Comparison of ENCODE assay signal across 7 mouse cellular contexts in genomic region chr2:104444776-104445175, GRCm38 (mm10). TPM values are rescaled to one million over a fixed set of nuclear protein-coding genes. Genes with fewer than 3 reads are reported as not detected.
DNase-seq lines count a peak whose midpoint lies in the region; ATAC-seq and TF ChIP-seq lines count a peak whose summit lies in the region.

No protein-coding gene starts in this region.

- intact Hi-C loops in left cerebral cortex, adult 2 months (cut with DNase I) = loop anchor here (1.0 kb wide), 2 partner anchors 50 to 140 kb away; partner anchors contain the start of gene Hipk3

- H3K4me1 ChIP-seq in hindbrain, postnatal 0 days (ENCODE audit: insufficient read depth, low read length) = no peaks in the 10 kb centered on the region; the same call in 1 of the 2 replicates

- 0 out of 2 replicates have a peak, but pooled peaks cover 4% of the 10 kb centered on the region for H3K36me3 ChIP-seq in hindbrain, postnatal 0 days (ENCODE audit: insufficient read depth, low read length)

- H3K4me2 ChIP-seq in hindbrain, postnatal 0 days (ENCODE audit: low read depth, low read length) = no peak overlapping the region

- no peak overlapping the region for H3K4me3 ChIP-seq in hindbrain, postnatal 0 days (ENCODE audit: low read length)
- H3K4me3 ChIP-seq in left cerebral cortex, adult 2 months = no peak overlapping the region

- no peaks in the 10 kb centered on the region for H3K9me3 ChIP-seq in hindbrain, postnatal 0 days (ENCODE audit: low read length)

- no peak overlapping the region for H3K27ac ChIP-seq in hindbrain, postnatal 0 days
- no peak overlapping the region for H3K27ac ChIP-seq in left cerebral cortex, adult 2 months

- peak; percentile 88 for TF ChIP-seq CTCF in hindbrain, postnatal 0 days (IDR thresholded peaks at IDR 0.05; ENCODE audit: low read depth)
- TF ChIP-seq CTCF in left cerebral cortex, adult 2 months (IDR thresholded peaks at IDR 0.05) = peak; percentile 87

- DNase-seq in cerebellum, postnatal 14 days = peak; percentile 63 to 76
- DNase-seq in gastrocnemius, adult 18-20 months (ENCODE audit: low spot score) = peak; percentile 82
- DNase-seq in hindbrain, postnatal 0 days (ENCODE audit: low spot score) = peak; percentile 83
- DNase-seq in left cerebral cortex, adult 2 months (ENCODE audit: extremely low spot score in 1 of 2, low spot score in 2 of 2) = peak; percentile 38 to 50
- DNase-seq in right cerebral cortex, postnatal 36 days (ENCODE audit: low spot score in 2 of 2) = peak; percentile 39 to 44

- WGBS in hindbrain, postnatal 0 days = 32% methylated on average over 2 of the region's 2 CpGs

- peak; percentile 93 for ATAC-seq in activated CD4-positive, CD25-positive, alpha-beta regulatory T cell, adult 4 months
- ATAC-seq in hindbrain, postnatal 0 days = peak; percentile 91
- ATAC-seq in megakaryocyte progenitor cell, adult 5-6 weeks (replicated peaks; ENCODE audit: poor library complexity) = peak; percentile 99

- H3K27me3 ChIP-seq in hindbrain, postnatal 0 days (ENCODE audit: insufficient read depth, low read length) = no peaks in the 10 kb centered on the region

- no peak overlapping the region for H3K9ac ChIP-seq in hindbrain, postnatal 0 days (replicated peaks; ENCODE audit: low read length)

RNA-seq across cellular contexts. Expression of gene D430041D05Rik, which starts 34.0 kb away (rescaled TPM):
- under 1 TPM in 1 of 2 experiments, not detected in 1; 0.21 TPM for polyA plus RNA-seq in activated CD4-positive, CD25-positive, alpha-beta regulatory T cell, adult 4 months (2017; shearing (Covaris generic))
- total RNA-seq in gastrocnemius, adult 18-20 months (2021) = 1 to 10 TPM; 1.7 to 2.6 TPM
- 45.8 and 50.0 TPM in 2 replicates for total RNA-seq in hindbrain, postnatal 0 days (2014; rRNA removed)
- 7.1 and 7.6 TPM in 2 replicates for polyA plus RNA-seq in hindbrain, postnatal 0 days (2015; fragmentation: Nextera tagmentation; extraction: Ambion mirVana)
- 100 to 1,000 TPM; 121 to 123 TPM for total RNA-seq in left cerebral cortex, adult 2 months (2021)
- total RNA-seq in megakaryocyte progenitor cell, adult 5-6 weeks (2015) = not detected in 2 replicates
- total RNA-seq in megakaryocyte progenitor cell, adult 5-6 weeks (2017) = not detected in 2 replicates

RNA-seq across cellular contexts. Expression of gene Hipk3, which starts 49.5 kb away (rescaled TPM):
- polyA plus RNA-seq in activated CD4-positive, CD25-positive, alpha-beta regulatory T cell, adult 4 months (2017; shearing (Covaris generic)) = 10 to 100 TPM; 11.1 to 12.5 TPM
- 100 to 1,000 TPM; 241 to 253 TPM for total RNA-seq in gastrocnemius, adult 18-20 months (2021)
- 42.4 and 58.0 TPM in 2 replicates for total RNA-seq in hindbrain, postnatal 0 days (2014; rRNA removed)
- polyA plus RNA-seq in hindbrain, postnatal 0 days (2015; fragmentation: Nextera tagmentation; extraction: Ambion mirVana) = 5.6 and 6.6 TPM in 2 replicates
- 100 to 1,000 TPM in 1 of 2 experiments, 10 to 100 TPM in 1; 95.6 to 101 TPM for total RNA-seq in left cerebral cortex, adult 2 months (2021)
- 52.1 and 52.7 TPM in 2 replicates for total RNA-seq in megakaryocyte progenitor cell, adult 5-6 weeks (2015)
- 36.9 and 40.1 TPM in 2 replicates for total RNA-seq in megakaryocyte progenitor cell, adult 5-6 weeks (2017)

Comparison
In these comparisons a context has a peak if more than half of its experiments do, and no peak if none do; other contexts are left out.
1. RNA of gene D430041D05Rik, which starts 34.0 kb away (total RNA-seq): 121 to 123 TPM in left cerebral cortex, adult 2 months and 45.8 to 50.0 TPM in hindbrain, postnatal 0 days; 1.7 to 2.6 TPM in gastrocnemius, adult 18-20 months and not detected in megakaryocyte progenitor cell, adult 5-6 weeks; every median in the first group is over 10 times any median in the second.
2. Peak in every context shown above with its lines, with median percentiles within 50 percentile points of each other: ATAC-seq and DNase-seq.